Mouse (Mus musculus): ENCODE measurements around the gene Fanca. TPM values are rescaled to one million over a fixed set of nuclear protein-coding genes. Genes with fewer than 3 reads are reported as not detected.
A peak's percentile ranks its signal among the peaks of the same experiment; 100 is the strongest.

Fanca gene
- polyA plus RNA-seq, 1 experiment from 2014 or later = 20.9 TPM

- peaks cover 14% of the 10 kb centered on the region; the same call in 1 of the 2 replicates for H3K27me3 ChIP-seq (replicated peaks; ENCODE audit: control insufficient read depth, insufficient read depth, low read length)
- no peak overlapping the region for H3K27ac ChIP-seq (replicated peaks; ENCODE audit: low read depth, low read length)
- no peaks in the 10 kb centered on the region for H3K36me3 ChIP-seq (ENCODE audit: control insufficient read depth, insufficient read depth, low read length)
- H3K9me3 ChIP-seq (ENCODE audit: control insufficient read depth, low read length) = no peaks in the 10 kb centered on the region
- H3K4me1 ChIP-seq (ENCODE audit: control insufficient read depth, insufficient read depth, low read length) = peaks cover 5% of the 10 kb centered on the region; the same call in 1 of the 2 replicates
- peak overlapping the region; percentile 2; the same call in 1 of the 2 replicates for H3K4me3 ChIP-seq (ENCODE audit: low read depth, low read length)
- ATAC-seq (ENCODE audit: low read depth) (no peak), DNase-seq (ENCODE audit: low spot score) (no peak)
- WGBS = 7% methylated on average over 7 of the region's 7 CpGs
- H3K9ac ChIP-seq (ENCODE audit: low read depth, low read length) = no peak overlapping the region
- peak overlapping the region; percentile 90; the same call in 1 of the 2 replicates for H3K4me2 ChIP-seq (ENCODE audit: low read depth, low read length)
Measured at GRCm38 (mm10) chr8:123333864-123334263, 15.5 kb upstream of the Fanca start.

- WGBS = 5% methylated on average over 12 of the region's 21 CpGs
- no peak for ATAC-seq (ENCODE audit: low read depth)
- no peak for DNase-seq (ENCODE audit: low spot score)
- peak overlapping the region; percentile 48 for H3K9ac ChIP-seq (ENCODE audit: low read depth, low read length)
- H3K36me3 ChIP-seq (ENCODE audit: control insufficient read depth, insufficient read depth, low read length) = no peaks in the 10 kb centered on the region
- H3K4me2 ChIP-seq (ENCODE audit: low read depth, low read length) = peak overlapping the region; percentile 90
- peaks cover 14% of the 10 kb centered on the region; the same call in 1 of the 2 replicates for H3K27me3 ChIP-seq (replicated peaks; ENCODE audit: control insufficient read depth, insufficient read depth, low read length)
- H3K27ac ChIP-seq (replicated peaks; ENCODE audit: low read depth, low read length) = no peak overlapping the region
- H3K4me3 ChIP-seq (ENCODE audit: low read depth, low read length) = peak overlapping the region; percentile 56
- H3K4me1 ChIP-seq (ENCODE audit: control insufficient read depth, insufficient read depth, low read length) = peaks cover 5% of the 10 kb centered on the region; the same call in 1 of the 2 replicates
- no peaks in the 10 kb centered on the region for H3K9me3 ChIP-seq (ENCODE audit: control insufficient read depth, low read length)
Measured at GRCm38 (mm10) chr8:123333091-123333587, 14.8 kb upstream of the Fanca start.

- H3K4me1 ChIP-seq (ENCODE audit: control insufficient read depth, insufficient read depth, low read length) = peaks cover 5% of the 10 kb centered on the region; the same call in 1 of the 2 replicates
- H3K27ac ChIP-seq (replicated peaks; ENCODE audit: low read depth, low read length) = no peak within 1 kb of the TSS
- no peaks in the 10 kb centered on the region for H3K36me3 ChIP-seq (ENCODE audit: control insufficient read depth, insufficient read depth, low read length)
- under 1% methylated on average over 26 of the region's 85 CpGs for WGBS
- H3K9me3 ChIP-seq (ENCODE audit: control insufficient read depth, low read length) = no peaks in the 10 kb centered on the region
- peak within 1 kb of the TSS; percentile 48 for H3K9ac ChIP-seq (ENCODE audit: low read depth, low read length)
- H3K4me2 ChIP-seq (ENCODE audit: low read depth, low read length) = peak within 1 kb of the TSS; percentile 90
- H3K4me3 ChIP-seq (ENCODE audit: low read depth, low read length) = peak within 1 kb of the TSS; percentile 56
- DNase-seq (ENCODE audit: low spot score) (peak; percentile 87), ATAC-seq (ENCODE audit: low read depth) (peak; percentile 91)
- H3K27me3 ChIP-seq (replicated peaks; ENCODE audit: control insufficient read depth, insufficient read depth, low read length) = peaks cover 14% of the 10 kb centered on the region; the same call in 1 of the 2 replicates
Measured at GRCm38 (mm10) chr8:123332262-123333090, 14.1 kb upstream of the Fanca start, which contains the start of gene Spire2. TSS of gene Spire2 (plus strand) at chr8:123332713.

DNA sequence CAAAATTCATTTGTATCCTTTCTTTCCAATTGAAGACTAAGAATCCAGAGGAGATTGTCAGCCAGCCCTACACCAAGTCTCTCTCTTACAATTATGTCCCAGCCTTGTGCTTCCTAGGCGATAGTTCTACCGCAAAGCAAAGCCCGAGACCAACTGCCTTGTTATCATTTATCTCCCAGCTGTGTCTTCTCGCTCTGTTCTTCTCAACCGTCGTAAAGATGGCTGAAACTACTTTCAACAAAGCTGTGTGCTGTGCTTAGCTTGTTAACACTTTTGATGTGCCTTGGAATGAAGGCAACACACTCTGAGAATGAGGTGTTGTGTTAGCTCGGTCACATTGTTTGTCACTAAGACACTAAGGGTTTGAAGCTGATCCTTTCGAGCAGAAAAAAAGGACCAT lies 13.4 kb upstream of the Fanca start:
- DNase-seq (ENCODE audit: low spot score) = no peak
- WGBS = 37% methylated on average over 8 of the region's 8 CpGs
- Histone ChIP-seq H3K4me2 (ENCODE audit: low read depth, low read length) (peak overlapping the region; percentile 90), H3K9ac (ENCODE audit: low read depth, low read length) (no peak overlapping the region), H3K4me3 (ENCODE audit: low read depth, low read length) (peak overlapping the region; percentile 56), H3K27ac (replicated peaks; ENCODE audit: low read depth, low read length) (no peak overlapping the region), H3K27me3 (replicated peaks; ENCODE audit: control insufficient read depth, insufficient read depth, low read length) (peaks cover 14% of the 10 kb centered on the region; the same call in 1 of the 2 replicates), H3K9me3 (ENCODE audit: control insufficient read depth, low read length) (no peaks in the 10 kb centered on the region), H3K4me1 (ENCODE audit: control insufficient read depth, insufficient read depth, low read length) (peaks cover 5% of the 10 kb centered on the region; the same call in 1 of the 2 replicates), H3K36me3 (ENCODE audit: control insufficient read depth, insufficient read depth, low read length) (no peaks in the 10 kb centered on the region)
- no peak for ATAC-seq (ENCODE audit: low read depth)

DNA sequence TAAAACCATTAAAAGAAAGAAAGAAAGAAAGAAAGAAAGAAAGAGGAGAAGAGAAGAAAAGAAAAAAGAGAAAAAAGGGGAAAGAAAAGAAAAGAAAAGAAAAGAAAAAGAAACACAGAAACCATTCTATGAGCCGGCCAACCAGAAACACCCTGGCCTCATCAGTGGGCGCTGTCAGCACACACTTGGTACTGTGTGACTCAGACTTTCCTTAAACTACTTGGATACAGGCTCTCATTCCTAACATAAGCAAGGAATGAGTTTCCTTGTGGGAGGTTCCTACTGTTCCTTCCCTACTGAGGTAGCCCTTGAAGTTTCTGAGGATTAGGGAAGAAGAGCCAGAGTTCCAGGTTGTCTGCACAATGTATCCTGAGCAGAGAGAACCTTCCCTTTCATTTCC lies 12.9 kb upstream of the Fanca start:
- H3K4me2 ChIP-seq (ENCODE audit: low read depth, low read length) = no peak overlapping the region
- H3K4me3 ChIP-seq (ENCODE audit: low read depth, low read length) = no peak overlapping the region
- WGBS = 78% methylated on average over 2 of the region's 2 CpGs
- peaks cover 14% of the 10 kb centered on the region; the same call in 1 of the 2 replicates for H3K27me3 ChIP-seq (replicated peaks; ENCODE audit: control insufficient read depth, insufficient read depth, low read length)
- H3K9me3 ChIP-seq (ENCODE audit: control insufficient read depth, low read length) = no peaks in the 10 kb centered on the region
- H3K27ac ChIP-seq (replicated peaks; ENCODE audit: low read depth, low read length) = no peak overlapping the region
- H3K36me3 ChIP-seq (ENCODE audit: control insufficient read depth, insufficient read depth, low read length) = no peaks in the 10 kb centered on the region
- ATAC-seq (ENCODE audit: low read depth) = no peak
- no peak overlapping the region for H3K9ac ChIP-seq (ENCODE audit: low read depth, low read length)
- peaks cover 5% of the 10 kb centered on the region; the same call in 1 of the 2 replicates for H3K4me1 ChIP-seq (ENCODE audit: control insufficient read depth, insufficient read depth, low read length)
- no peak for DNase-seq (ENCODE audit: low spot score)

DNA sequence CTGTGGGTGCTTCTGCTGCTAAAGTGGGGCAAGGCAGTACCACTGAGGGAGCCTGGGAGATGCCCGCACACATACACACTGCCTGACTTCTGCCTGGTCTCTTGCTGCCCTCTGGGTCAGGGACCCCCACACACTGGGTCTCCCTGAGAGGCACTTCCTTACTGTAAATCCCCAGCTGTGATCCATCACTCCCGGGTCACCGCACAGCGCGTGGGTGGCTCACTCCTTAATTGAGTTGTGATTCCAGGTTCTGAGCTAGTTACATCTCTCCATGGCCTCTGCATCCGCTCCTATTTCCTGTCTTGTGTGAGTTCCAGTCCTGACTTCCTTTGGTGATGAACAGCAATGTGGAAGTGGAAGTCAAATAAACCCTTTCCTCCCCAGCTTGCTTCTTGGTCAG lies 12.3 kb upstream of the Fanca start:
- H3K27me3 ChIP-seq (replicated peaks; ENCODE audit: control insufficient read depth, insufficient read depth, low read length) = peaks cover 14% of the 10 kb centered on the region; the same call in 1 of the 2 replicates
- ATAC-seq (ENCODE audit: low read depth) = no peak
- H3K9ac ChIP-seq (ENCODE audit: low read depth, low read length) = no peak overlapping the region
- no peak overlapping the region for H3K4me3 ChIP-seq (ENCODE audit: low read depth, low read length)
- no peak overlapping the region for H3K27ac ChIP-seq (replicated peaks; ENCODE audit: low read depth, low read length)
- H3K9me3 ChIP-seq (ENCODE audit: control insufficient read depth, low read length) = no peaks in the 10 kb centered on the region
- H3K36me3 ChIP-seq (ENCODE audit: control insufficient read depth, insufficient read depth, low read length) = no peaks in the 10 kb centered on the region
- no peak for DNase-seq (ENCODE audit: low spot score)
- peaks cover 5% of the 10 kb centered on the region; the same call in 1 of the 2 replicates for H3K4me1 ChIP-seq (ENCODE audit: control insufficient read depth, insufficient read depth, low read length)
- 64% methylated on average over 6 of the region's 6 CpGs for WGBS
- H3K4me2 ChIP-seq (ENCODE audit: low read depth, low read length) = no peak overlapping the region

DNA sequence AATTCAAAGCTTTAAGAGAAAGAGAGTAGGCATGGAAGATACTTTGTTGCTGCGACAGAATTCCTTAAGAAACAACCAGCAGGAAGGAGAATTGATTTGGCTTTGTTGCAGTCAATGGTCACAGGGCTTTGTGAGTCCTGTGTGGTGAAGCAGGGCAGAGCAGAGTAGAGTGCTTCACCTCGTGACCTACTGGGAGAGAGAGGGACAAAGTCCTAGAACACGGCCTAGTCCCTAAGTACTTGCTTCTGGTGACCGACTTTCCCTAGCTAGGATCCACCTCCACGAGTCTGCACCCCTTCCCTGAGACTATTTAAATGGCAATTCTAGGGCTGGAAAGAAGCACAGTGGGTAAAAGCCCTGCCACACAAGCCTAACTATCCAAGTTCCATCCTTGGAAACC lies 11.6 kb upstream of the Fanca start:
- H3K36me3 ChIP-seq (ENCODE audit: control insufficient read depth, insufficient read depth, low read length) = no peaks in the 10 kb centered on the region
- peaks cover 14% of the 10 kb centered on the region; the same call in 1 of the 2 replicates for H3K27me3 ChIP-seq (replicated peaks; ENCODE audit: control insufficient read depth, insufficient read depth, low read length)
- no peak overlapping the region for H3K4me3 ChIP-seq (ENCODE audit: low read depth, low read length)
- DNase-seq (ENCODE audit: low spot score) (no peak), ATAC-seq (ENCODE audit: low read depth) (no peak)
- no peak overlapping the region for H3K4me2 ChIP-seq (ENCODE audit: low read depth, low read length)
- no peak overlapping the region for H3K9ac ChIP-seq (ENCODE audit: low read depth, low read length)
- 72% methylated on average over 5 of the region's 5 CpGs for WGBS
- H3K9me3 ChIP-seq (ENCODE audit: control insufficient read depth, low read length) = no peaks in the 10 kb centered on the region
- H3K4me1 ChIP-seq (ENCODE audit: control insufficient read depth, insufficient read depth, low read length) = peaks cover 5% of the 10 kb centered on the region; the same call in 1 of the 2 replicates
- H3K27ac ChIP-seq (replicated peaks; ENCODE audit: low read depth, low read length) = no peak overlapping the region

GRCm38 (mm10) chr8:123329350-123329749 lies 11.0 kb upstream of the Fanca start:
- Histone ChIP-seq H3K4me3 (ENCODE audit: low read depth, low read length) (no peak overlapping the region), H3K27ac (replicated peaks; ENCODE audit: low read depth, low read length) (no peak overlapping the region), H3K4me2 (ENCODE audit: low read depth, low read length) (no peak overlapping the region), H3K4me1 (ENCODE audit: control insufficient read depth, insufficient read depth, low read length) (peaks cover 5% of the 10 kb centered on the region; the same call in 1 of the 2 replicates), H3K27me3 (replicated peaks; ENCODE audit: control insufficient read depth, insufficient read depth, low read length) (peaks cover 14% of the 10 kb centered on the region; the same call in 1 of the 2 replicates), H3K9ac (ENCODE audit: low read depth, low read length) (no peak overlapping the region), H3K36me3 (ENCODE audit: control insufficient read depth, insufficient read depth, low read length) (no peaks in the 10 kb centered on the region), H3K9me3 (ENCODE audit: control insufficient read depth, low read length) (no peaks in the 10 kb centered on the region)
- 84% methylated on average over 4 of the region's 4 CpGs for WGBS
- ATAC-seq (ENCODE audit: low read depth) (no peak), DNase-seq (ENCODE audit: low spot score) (no peak)
